Mouse (Mus musculus): ENCODE results near the gene Pi4k2a. TPM values are rescaled to one million over a fixed set of nuclear protein-coding genes. Genes with fewer than 3 reads are reported as not detected.

Gene Pi4k2a
- polyA plus RNA-seq, 1 experiment from 2014 or later: 33.2 TPM

DNA sequence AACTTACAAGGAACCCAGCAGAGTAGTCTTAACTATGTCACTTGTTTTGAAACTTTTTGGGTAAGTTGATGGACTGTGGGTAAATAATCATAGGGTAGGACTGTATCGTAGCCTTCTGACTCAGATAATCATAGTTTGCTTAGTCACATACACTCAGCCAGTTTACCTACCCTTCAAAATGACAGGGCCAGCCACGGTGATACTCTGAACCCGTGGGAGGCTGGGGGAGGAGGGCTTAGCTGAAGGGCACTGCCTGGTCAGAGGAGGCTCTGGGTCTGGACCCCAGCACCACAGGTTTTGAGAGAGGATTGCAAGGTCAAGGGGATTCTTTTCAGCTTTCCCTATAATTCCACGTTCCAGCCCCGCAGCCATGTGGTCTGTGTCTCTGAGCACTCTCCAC is 28.3 kb downstream of the Pi4k2a start:
- H3K9ac ChIP-seq (ENCODE audit: low read depth, low read length): no peak overlapping the region
- H3K4me2 ChIP-seq (ENCODE audit: low read length): no peak overlapping the region
- 54% methylated on average over 5 of the region's 5 CpGs for WGBS
- ATAC-seq (replicated peaks; ENCODE audit: low FRiP score, low read depth) (no peak), DNase-seq (ENCODE audit: low spot score) (no peak)
- H3K4me1 ChIP-seq (replicated peaks; ENCODE audit: insufficient read depth, low read length): no peaks in the 10 kb centered on the region
- no peak for TF ChIP-seq CTCF (IDR thresholded peaks at IDR 0.05; ENCODE audit: low read depth)
- H3K27me3 ChIP-seq (ENCODE audit: insufficient read depth, low read length): no peaks in the 10 kb centered on the region
- no peaks in the 10 kb centered on the region for H3K9me3 ChIP-seq (replicated peaks; ENCODE audit: low read length)
- H3K4me3 ChIP-seq (replicated peaks; ENCODE audit: low read depth, low read length): no peak overlapping the region
- no peak overlapping the region for H3K27ac ChIP-seq
- H3K36me3 ChIP-seq (ENCODE audit: insufficient read depth, low read length): peaks cover 41% of the 10 kb centered on the region

DNA sequence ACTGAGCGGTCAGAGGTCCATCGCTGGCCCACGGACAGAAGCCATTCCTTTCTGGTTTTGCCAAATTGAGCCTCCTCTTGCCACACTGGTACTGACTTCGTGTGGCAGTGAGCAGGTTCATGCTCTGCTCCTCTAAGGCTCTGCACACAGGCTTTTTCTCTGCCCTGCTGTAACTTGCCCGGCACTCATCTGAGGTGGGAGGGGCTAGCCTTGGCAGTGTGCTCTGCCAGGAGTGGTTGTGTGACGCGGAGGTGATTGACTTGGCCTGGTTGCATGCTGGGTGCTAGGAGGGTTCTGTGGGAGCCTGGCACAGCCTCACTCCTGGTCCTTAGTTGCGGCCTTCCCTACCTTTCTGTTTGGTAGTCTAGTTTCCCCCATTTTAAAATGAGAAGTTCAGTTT is 30.2 kb downstream of the Pi4k2a start:
- 91% methylated on average over 8 of the region's 8 CpGs for WGBS
- Histone ChIP-seq H3K27ac (no peak overlapping the region), H3K9me3 (replicated peaks; ENCODE audit: low read length) (no peaks in the 10 kb centered on the region), H3K4me2 (ENCODE audit: low read length) (no peak overlapping the region), H3K4me1 (replicated peaks; ENCODE audit: insufficient read depth, low read length) (no peaks in the 10 kb centered on the region), H3K27me3 (ENCODE audit: insufficient read depth, low read length) (no peaks in the 10 kb centered on the region), H3K4me3 (replicated peaks; ENCODE audit: low read depth, low read length) (no peak overlapping the region), H3K9ac (ENCODE audit: low read depth, low read length) (no peak overlapping the region), H3K36me3 (ENCODE audit: insufficient read depth, low read length) (peaks cover 46% of the 10 kb centered on the region)
- ATAC-seq (replicated peaks; ENCODE audit: low FRiP score, low read depth) (no peak), DNase-seq (ENCODE audit: low spot score) (no peak)
- TF ChIP-seq CTCF (IDR thresholded peaks at IDR 0.05; ENCODE audit: low read depth): no peak

DNA sequence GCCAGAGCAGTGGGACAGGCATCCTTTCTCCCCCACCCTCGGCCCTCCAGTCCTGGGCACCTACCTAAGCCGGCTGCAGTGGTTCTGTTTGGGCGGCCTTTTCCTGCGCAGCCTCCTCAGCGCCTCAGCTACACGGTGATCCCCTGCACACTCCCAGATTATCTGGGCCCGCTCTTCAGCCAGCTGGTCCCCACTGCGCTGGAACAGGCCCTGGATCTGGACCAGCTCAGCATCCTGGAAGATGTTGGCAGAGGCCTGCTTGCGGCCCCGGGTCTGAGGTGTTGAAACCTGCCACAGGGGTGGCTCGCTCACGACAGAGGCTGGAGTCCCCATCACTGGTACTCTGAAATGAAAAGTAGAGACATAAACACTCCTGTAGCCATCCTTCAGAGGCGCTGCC is 34.4 kb downstream of the Pi4k2a start:
- Histone ChIP-seq H3K9ac (ENCODE audit: low read depth, low read length) (no peak overlapping the region), H3K36me3 (ENCODE audit: insufficient read depth, low read length) (peaks cover 29% of the 10 kb centered on the region)
- WGBS: 91% methylated on average over 13 of the region's 13 CpGs

DNA sequence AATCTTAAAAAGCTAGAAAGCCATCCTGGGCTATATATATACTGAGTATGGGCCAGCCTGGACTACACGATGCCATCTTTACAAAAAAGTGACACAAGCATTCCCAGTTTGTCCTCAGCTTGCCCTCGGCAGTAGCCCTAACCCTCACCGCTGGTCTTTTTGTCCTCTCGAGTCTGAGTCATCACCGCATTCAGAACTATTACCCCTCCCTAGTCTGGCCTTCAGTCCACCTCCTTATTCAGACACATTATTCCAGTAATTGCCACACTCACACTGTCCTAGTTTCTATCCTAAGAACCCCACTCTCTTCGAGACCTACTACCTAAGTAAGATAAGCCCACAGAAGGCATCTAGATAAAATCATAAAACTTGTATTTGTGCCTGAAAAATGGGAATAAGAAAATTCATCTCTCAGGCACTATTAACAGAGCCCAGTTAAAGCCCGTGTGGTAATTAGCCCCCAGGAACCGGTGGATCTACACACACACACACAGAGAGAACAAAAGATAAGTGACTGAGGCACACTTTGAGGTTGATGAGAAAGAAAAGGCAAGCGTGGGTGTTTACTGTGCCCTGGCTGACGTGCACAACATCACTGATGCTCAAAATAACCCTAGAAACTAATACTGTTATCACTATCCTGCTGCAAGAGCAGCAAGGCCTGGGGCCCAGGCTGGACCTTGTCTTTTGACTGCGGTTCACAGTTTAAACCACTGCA is 35.4 kb downstream of the Pi4k2a start:
- Histone ChIP-seq H3K36me3 (ENCODE audit: insufficient read depth, low read length) (peaks cover 25% of the 10 kb centered on the region), H3K9me3 (replicated peaks; ENCODE audit: low read length) (no peaks in the 10 kb centered on the region), H3K27me3 (ENCODE audit: insufficient read depth, low read length) (no peaks in the 10 kb centered on the region), H3K4me2 (ENCODE audit: low read length) (no peak overlapping the region), H3K27ac (no peak overlapping the region), H3K4me3 (replicated peaks; ENCODE audit: low read depth, low read length) (no peak overlapping the region), H3K9ac (ENCODE audit: low read depth, low read length) (no peak overlapping the region), H3K4me1 (replicated peaks; ENCODE audit: insufficient read depth, low read length) (no peaks in the 10 kb centered on the region; the same call in 1 of the 2 replicates)
- ATAC-seq (replicated peaks; ENCODE audit: low FRiP score, low read depth) (no peak), DNase-seq (ENCODE audit: low spot score) (no peak)
- TF ChIP-seq CTCF (IDR thresholded peaks at IDR 0.05; ENCODE audit: low read depth): no peak
- 86% methylated on average over 11 of the region's 11 CpGs for WGBS

More for the DNA sequence above, 34.4 kb downstream of the Pi4k2a start:
- Histone ChIP-seq H3K9me3 (replicated peaks; ENCODE audit: low read length) (no peaks in the 10 kb centered on the region), H3K27ac (no peak overlapping the region), H3K4me3 (replicated peaks; ENCODE audit: low read depth, low read length) (no peak overlapping the region), H3K4me2 (ENCODE audit: low read length) (no peak overlapping the region), H3K27me3 (ENCODE audit: insufficient read depth, low read length) (no peaks in the 10 kb centered on the region), H3K4me1 (replicated peaks; ENCODE audit: insufficient read depth, low read length) (no peaks in the 10 kb centered on the region; the same call in 1 of the 2 replicates)
- ATAC-seq (replicated peaks; ENCODE audit: low FRiP score, low read depth): no peak
- TF ChIP-seq CTCF (IDR thresholded peaks at IDR 0.05; ENCODE audit: low read depth): no peak
- no peak for DNase-seq (ENCODE audit: low spot score)

DNA sequence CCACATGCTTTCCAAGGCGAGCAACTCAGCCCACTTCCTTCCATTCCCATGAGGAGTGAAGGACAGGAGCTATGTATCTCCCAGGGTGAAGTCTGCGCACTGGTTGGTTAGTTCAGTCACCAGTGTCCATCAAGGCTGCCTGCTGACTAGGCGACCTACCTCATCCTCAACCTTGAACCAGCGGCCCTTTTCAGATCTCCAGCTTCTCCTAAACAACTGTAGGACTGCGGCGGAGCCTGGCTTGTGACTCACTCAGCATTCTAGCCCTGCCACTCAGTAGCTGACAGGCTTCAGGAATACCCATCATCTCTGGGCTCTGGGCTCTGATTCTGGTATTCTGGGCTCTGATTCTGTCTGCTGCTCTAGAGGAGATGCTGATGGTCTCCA is 35.9 kb downstream of the Pi4k2a start:
- no peaks in the 10 kb centered on the region for H3K9me3 ChIP-seq (replicated peaks; ENCODE audit: low read length)
- H3K36me3 ChIP-seq (ENCODE audit: insufficient read depth, low read length): peaks cover 20% of the 10 kb centered on the region; the same call in 1 of the 2 replicates
- DNase-seq (ENCODE audit: low spot score) (no peak), ATAC-seq (replicated peaks; ENCODE audit: low FRiP score, low read depth) (no peak)
- no peaks in the 10 kb centered on the region; the same call in 1 of the 2 replicates for H3K4me1 ChIP-seq (replicated peaks; ENCODE audit: insufficient read depth, low read length)
- H3K9ac ChIP-seq (ENCODE audit: low read depth, low read length): no peak overlapping the region
- H3K4me2 ChIP-seq (ENCODE audit: low read length): no peak overlapping the region
- H3K27ac ChIP-seq: no peak overlapping the region
- H3K27me3 ChIP-seq (ENCODE audit: insufficient read depth, low read length): no peaks in the 10 kb centered on the region
- H3K4me3 ChIP-seq (replicated peaks; ENCODE audit: low read depth, low read length): no peak overlapping the region
- 93% methylated on average over 6 of the region's 6 CpGs for WGBS
- no peak for TF ChIP-seq CTCF (IDR thresholded peaks at IDR 0.05; ENCODE audit: low read depth)

DNA sequence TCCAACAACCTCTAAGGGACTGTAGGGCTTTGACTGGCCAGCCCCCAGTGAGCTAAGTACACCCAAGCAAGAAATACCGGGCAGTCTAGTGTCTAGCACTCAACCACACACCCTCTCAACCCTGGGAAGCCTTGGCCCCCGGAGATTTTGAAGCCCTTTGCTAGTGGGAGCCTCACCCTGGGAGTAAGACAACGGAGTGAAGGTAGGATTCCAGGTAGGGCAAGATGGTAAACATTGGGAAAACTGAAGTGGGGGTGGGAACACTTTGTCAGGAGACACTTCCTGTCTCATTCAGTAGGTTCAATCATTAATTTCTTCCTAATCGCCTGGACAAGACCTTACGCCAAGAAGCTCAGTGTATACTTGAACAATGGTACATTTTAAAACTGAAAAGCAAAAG is 36.8 kb downstream of the Pi4k2a start:
- Histone ChIP-seq H3K4me3 (replicated peaks; ENCODE audit: low read depth, low read length) (no peak overlapping the region), H3K27ac (no peak overlapping the region), H3K9me3 (replicated peaks; ENCODE audit: low read length) (no peaks in the 10 kb centered on the region), H3K9ac (ENCODE audit: low read depth, low read length) (0 out of 2 replicates have a peak overlapping the region, but pooled peaks have one; percentile 27), H3K27me3 (ENCODE audit: insufficient read depth, low read length) (no peaks in the 10 kb centered on the region), H3K36me3 (ENCODE audit: insufficient read depth, low read length) (0 out of 2 replicates have a peak, but pooled peaks cover 11% of the 10 kb centered on the region), H3K4me2 (ENCODE audit: low read length) (no peak overlapping the region), H3K4me1 (replicated peaks; ENCODE audit: insufficient read depth, low read length) (no peaks in the 10 kb centered on the region; the same call in 1 of the 2 replicates)
- DNase-seq (ENCODE audit: low spot score) (no peak), ATAC-seq (replicated peaks; ENCODE audit: low FRiP score, low read depth) (no peak)
- 90% methylated on average over 5 of the region's 5 CpGs for WGBS
- no peak for TF ChIP-seq CTCF (IDR thresholded peaks at IDR 0.05; ENCODE audit: low read depth)

All from kidney, postnatal 0 days (tissue).